Mouse (Mus musculus) mouse embryonic stem cell (cell line): ENCODE measurements around the gene Lman1l.

Source experiments
- in situ Hi-C, 2 experiments: fragments of 300-500 bp; cut with MboI; formaldehyde crosslinking; loops; 1 replicate in 1 of 2; 3 replicates in 1 of 2; pipeline ENCODE4 v1.14.3; 2019 to 2020; ENCODE audit warnings: low sequenced_read_pairs in 2 of 2, low pct_unique_long_range_greater_than_20kb in 1 of 2, mixed read lengths in 1 of 2; ENCODE audit not compliant: unreplicated experiment in 1 of 2

Gene Lman1l

DNA sequence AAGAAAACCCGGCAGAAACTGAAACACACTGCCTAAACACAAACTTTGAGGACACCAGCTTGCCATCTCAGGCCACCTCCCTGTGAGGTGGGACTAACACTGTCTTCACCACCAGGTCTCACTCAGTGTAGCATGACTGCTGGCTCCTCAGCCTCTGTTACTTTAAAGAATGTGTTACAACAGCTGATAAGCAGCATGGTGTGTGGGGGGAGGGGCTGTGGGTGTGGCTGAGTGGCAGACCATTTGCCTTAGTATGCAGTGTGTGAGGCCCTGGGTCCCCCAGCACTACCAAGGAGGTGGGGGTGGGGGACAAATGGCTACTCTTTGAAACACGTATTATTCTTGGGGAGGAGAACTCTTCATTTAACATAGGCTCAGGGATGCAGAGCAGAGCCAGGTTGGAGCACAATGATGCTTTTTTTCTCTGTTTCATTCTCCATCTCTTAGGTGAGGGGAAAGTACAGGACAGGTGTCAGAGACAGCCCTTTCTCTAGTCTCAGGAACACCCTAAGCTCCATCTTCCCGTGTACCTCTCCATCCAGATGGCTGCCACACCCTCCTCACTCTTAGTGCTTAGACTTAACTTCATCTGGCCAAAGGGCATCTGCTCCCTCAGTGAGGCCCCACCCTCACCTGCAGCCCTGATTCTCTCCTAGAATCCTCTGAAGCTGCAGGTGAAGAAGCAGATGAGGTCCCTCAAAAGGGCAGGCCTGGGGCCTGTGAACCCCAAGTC is 19.8 kb downstream of the Lman1l start:
- in situ Hi-C loops, result no loop called here

DNA sequence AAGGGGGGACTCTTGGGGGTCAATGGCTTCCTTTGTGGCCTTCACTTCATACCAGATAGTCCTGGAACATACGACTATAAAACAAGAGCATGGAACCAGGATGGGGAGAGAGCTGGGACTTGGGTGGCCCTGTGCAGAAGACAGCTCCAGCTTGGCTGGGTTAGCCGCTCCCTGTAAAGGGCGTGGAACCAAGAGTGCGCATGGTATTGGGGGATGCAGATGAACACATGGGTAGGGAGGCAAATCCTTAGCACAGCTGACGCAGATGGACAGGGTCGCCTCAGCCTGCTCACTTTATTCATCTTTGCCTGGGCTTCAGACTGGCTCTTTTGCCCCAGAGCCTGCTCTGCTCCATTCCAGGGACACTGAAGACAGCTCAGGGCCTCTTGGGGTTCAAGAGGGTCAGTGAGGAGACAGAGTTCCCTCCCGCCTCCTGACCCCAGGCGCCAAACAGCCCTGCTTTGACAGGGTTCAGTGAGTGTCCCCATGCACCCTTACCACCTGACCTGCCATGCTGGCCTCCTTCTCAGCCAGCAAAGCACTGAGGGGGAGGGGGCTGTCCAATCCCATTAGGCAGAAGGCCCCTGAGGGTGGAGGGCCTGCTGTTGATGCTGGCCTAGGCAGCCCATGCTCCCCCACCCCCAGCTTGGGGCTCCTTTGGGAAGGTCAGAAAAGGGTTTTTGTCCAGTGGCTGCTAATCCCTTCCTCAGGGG is 21.6 kb downstream of the Lman1l start:
- in situ Hi-C loops, result no loop called here

DNA sequence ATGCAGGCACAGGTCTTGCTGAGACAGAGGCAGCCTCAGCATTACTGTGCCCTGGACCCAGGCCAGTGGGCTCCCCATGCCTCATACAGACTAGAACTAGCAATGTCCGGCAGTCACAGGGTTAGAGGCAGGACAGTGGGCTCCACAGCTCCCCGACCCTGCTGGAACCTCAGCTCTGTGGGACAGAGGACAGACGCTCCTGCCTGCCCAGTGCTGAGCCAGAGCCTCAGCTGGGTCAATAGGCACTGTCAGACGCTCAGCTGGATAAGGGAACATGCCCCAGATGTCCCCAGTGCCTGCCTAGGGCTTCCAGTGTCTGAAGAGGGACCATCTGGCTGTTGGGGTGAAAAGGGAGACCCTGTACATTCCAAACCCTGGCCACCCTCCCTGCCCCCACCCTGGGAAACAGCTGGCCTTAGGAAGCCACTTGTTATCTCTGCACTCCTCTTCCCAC is 22.6 kb downstream of the Lman1l start:
- in situ Hi-C loops, result no loop called here

DNA sequence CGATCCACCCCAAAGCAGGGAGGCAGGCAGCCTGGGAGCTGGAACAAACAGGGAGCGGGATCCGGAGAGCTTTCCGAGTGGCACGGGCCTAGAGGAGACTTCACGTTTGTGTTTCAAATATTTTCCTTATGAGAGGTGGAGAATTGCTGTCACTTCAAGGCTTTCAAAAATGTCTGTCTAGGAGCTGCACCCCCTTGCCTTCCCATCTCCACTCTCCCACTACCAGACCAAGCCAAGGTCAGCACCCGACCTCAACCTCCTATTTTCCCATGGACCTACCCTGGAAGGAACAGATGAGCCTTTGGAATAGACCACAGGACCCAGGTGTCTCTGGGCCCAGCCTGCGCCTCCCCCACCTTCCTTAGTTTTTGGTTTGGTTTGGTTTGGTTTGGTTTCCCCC is 23.3 kb downstream of the Lman1l start:
- in situ Hi-C loops, result no loop called here

DNA sequence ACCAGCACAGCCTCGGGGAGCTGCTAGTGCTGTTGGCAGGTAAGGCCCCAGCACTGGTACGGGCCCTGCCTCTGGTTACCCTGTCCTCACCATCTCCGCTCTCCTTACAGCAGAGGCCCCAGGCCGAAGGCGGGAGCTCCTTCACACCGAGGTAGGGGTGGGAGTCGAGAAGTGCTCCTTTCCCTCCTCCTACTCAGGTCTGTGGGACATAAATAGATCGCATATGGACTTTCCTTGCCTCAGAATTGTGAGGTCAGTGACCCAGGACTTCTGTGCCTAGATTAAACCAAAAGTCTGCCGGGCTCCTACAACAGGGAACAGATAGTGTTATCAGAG is 26.4 kb downstream of the Lman1l start:
- in situ Hi-C loops, result no loop called here

DNA sequence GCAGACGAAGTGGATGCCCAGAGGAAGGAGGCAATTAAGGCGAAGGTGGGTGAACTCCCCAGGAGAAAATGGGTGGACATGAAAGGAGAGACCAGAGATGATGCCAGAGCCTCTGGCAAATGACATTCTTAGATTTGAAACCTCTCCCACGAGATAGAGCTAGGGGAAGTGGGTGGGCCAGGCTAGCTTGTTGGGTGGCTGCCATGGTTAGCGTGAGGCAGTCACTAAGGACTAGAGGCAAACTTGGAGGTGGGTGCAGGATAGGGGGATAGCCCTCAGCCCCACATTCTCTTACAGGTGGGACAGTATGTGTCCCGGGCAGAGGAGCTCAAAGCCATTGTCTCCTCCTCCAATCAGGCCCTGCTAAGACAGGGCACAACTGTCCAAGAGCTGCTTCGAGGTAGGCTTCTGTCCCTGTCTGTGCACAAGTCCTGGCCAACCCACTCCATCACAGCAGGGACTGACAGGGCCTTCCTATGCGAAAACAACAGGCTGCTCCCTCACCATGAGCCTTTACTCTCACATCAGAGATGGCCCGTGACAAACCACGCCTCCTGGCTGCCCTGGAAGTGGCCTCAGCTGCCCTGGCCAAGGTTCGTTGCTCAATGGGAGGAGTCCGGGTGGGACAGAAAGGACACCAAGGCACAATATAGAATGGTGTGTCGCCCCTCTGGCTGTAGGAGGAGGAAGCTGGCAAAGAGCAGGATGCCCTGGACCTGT is 27.0 kb downstream of the Lman1l start:
- in situ Hi-C loops, result no loop called here

DNA sequence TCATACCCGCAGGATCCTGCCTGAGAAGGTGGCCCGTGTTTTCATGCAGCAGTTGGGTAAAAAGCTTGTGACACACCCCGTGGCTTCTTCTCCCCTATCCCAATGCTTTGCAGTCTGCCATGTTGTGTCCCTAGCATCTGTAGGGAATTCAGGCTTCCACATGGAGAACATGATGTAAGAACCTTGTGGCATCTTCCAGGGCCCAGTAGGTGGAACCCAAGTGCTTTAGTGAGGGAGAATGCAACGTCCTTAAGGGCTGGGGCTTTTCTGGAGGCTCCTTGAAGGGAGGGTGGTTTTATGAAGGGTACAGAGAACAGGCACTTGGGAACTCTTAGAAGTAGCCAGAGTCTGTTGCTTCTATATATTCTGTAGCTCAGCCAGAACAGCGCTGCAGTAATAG is 29.8 kb downstream of the Lman1l start:
- in situ Hi-C loops, result no loop called here

DNA sequence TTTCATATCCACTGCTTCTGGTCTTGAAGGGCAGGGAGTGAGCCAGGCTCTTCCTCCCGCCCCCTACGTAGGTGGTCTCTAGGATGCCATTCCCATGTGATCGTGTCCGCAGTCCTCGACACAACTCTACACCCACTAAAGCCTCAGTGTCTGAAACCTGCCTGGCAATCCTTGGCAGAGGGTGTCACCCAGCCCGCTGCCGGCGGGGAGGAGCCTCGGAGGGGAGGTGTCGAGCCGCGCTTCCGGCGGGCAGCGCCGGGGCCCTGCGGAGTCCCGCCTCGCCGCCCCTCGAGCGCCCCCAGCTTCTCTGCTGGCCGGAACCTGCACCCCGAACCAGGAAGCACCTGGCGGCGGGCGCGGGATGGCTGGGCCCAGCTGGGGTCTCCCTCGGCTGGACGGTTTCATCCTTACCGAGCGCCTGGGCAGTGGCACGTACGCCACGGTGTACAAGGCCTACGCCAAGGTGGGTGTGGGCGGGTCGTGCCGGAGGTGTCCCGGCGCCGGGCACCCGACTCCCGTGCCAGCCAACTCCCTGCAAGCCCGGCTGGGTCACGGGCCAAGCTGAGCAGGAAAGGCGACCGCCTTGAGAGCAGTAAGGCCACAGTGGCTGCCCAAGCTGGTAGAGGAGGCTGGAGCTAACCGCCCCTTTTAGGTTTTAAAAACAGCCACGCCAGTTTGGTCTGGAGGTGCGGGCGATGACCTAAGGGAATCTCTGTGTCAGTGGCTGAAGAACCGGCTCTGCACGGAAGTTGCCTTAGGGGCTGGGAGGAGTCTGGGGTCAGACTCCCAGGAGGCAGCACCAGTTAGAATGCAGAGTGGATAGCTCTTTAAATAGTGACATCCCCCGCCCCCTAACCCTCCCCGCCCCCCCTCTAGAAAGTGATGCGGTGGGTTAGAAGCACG is 31.1 kb downstream of the Lman1l start, which contains the start of gene Ulk3:
Gene Ulk3 (plus strand): TSS at position 229 of the 903 bp plus-strand sequence.
- in situ Hi-C loops, result no loop called here

DNA sequence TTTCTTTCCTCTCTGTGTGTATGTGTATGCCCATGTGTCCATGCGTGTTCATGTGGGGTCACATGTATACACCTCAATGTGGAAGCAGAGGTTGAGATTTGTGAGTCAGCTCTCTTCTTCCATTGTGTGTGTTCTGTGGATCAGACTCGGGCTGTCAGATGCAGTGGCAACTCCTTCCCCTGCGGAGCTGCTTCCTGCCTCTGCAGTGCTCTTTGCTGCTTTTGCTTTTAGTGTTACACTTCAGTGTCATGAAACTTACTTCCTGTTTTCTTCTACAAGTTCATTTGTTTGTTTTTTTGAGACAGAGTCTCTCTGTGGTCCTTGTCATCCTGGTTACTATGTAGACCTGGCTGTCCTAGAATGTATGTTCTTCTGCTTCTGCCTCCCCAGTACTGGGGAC is 35.6 kb downstream of the Lman1l start:
- in situ Hi-C loops, result no loop called here

DNA sequence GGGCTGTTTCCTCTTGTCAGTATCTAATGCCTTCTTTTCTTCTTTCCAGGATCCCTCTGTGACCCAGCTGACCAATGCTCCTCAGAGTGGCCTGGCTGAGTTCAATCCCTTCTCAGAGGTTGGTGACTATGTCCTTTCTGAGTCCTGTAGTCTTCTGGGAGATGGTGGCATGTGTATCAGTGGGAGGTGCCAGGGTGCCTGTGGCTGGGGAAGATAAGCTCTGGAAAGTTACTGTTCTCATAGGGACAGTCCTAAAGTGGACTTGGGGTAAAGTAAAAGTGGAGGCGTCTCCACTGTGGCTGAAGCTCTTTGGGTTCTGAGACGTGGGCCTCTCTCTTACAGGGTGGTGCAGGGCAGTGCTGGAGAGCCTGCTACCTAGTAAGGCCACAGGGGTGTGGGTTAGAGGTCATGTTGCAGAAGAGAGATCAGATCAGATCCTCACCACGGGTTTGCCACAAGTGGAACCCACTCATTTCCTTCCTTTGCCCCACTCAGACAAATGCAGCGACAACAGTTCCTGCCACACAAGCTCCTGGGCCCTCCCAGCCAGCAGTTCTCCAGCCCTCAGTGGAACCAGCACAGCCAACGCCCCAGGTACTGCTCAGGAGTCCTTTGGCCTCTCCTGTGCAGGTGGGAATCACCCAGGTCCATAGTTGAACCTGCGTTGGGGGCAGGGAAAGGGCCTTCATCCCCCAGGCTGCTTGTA is 43.3 kb downstream of the Lman1l start:
- in situ Hi-C loops, result no loop called here

DNA sequence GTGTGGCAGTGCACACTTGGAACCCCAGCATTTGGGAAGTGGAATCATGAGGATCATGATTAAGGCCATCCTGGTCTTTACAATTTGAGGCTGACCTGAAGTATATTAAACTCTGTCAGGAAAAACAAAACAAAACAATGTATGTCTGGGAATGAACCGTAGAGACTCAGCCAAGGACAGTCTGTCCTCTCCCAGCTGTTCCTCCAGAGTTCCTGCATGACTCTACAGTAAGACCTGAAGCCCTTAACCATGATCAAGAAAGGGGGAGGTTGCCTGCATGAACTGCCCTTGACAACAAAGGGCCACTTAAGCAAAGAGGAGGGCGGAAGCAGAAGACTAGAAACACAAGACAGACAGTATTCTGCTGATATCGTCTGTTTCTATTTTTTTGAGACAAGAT is 45.0 kb downstream of the Lman1l start:
- in situ Hi-C loops, result no loop called here

DNA sequence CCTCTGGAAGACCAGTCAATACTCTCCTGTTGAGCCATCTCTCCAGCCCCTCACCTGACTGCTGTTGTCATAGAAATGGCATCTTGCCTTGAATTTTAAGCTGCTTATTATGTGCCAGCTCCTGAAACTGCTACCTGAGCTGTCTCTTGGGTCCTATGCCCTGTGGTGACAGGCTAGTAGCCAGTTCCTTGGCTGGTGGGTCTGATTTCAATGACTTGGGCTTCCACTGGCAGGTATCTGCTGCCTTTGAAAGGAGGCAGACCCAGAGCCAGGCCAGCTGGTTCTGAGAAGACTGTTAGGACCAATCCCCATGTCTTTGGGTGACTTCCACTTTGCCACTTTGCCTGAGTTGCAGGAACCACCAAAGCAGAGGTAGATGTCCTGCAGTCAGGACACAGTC is 46.2 kb downstream of the Lman1l start:
- in situ Hi-C loops, result no loop called here

DNA sequence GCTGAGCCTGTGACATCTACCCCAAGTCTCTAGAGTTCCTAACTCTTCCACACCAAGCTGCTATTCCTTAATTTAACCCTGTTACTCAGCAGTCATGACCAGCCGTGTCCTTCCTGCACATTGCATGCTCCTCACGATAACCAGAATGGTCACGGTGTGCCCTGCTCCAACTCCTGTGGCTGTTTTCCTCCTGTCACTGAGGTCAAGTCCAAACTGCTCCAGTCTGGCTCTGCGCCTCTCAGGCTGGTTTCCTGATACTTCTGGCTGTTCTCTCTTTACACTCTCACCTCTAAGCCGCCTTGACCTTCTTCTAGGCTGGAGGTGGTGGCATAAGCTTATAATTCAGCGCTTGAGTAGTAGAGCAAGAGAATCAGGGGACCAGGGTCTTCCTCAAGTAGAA is 52.1 kb downstream of the Lman1l start:
- in situ Hi-C loops, result no loop called here

DNA sequence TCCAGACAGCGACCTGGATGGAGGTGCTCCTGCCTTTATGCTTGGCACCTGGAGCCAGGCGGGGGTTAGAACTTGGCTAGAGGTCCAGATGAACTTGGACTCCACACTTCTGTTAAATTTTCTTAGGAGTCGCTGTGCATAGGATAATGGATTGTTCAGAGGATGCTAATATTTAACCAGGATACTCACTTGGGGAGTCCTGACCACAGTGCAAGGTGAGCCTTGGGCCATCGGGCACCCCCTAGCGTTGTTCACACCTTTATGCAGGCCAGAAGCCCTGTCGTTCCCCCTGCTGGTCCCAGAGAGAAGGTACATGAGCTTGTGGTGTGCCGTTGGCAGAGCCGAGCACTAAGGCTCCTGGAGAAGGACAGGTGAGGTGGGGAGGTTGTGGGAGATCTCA is 53.7 kb downstream of the Lman1l start:
- in situ Hi-C loops, result no loop called here

DNA sequence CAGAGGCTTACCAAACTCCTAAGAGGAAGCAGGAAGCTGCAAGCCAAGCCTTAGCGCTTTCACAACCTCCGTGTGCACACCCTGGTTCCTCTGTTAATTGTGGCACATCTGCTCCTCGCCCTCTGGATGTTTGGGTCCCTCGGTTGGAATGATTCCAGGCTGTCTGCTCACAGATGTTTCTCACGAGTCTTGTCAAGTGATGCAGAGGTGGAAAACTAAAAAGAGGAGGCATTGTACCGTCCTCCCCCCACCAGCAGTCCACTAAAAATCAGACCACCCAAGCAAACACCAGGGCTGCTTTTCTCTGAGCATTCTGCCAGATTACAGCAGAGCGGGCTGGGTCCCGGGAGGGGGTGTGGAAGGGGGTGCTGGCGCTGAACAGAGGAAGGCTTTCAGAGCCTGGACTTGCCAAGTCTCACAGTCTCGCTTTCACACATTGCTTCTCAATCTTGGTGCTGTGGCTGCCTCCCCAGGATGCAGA is 54.8 kb downstream of the Lman1l start:
- in situ Hi-C loops, result no loop called here

DNA sequence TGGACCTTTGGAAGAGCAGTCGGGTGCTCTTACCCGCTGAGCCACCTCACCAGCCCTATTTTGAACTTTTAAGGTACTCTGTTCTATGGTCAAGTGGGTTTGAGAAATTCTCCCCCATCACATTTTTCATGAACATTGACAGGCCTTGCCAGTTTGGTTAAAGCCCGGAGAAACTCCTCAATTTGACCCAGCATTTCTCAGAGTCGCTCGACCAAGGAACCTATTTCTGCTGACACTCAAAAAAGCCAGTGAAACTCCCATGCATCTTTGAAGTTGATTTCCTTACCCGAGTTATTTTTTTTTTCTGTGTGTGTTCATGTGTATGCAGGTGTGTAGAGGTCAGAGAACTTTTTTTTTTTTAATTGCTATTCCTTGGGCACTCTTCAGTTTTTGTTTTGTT is 56.0 kb downstream of the Lman1l start:
- in situ Hi-C loops, result no loop called here

DNA sequence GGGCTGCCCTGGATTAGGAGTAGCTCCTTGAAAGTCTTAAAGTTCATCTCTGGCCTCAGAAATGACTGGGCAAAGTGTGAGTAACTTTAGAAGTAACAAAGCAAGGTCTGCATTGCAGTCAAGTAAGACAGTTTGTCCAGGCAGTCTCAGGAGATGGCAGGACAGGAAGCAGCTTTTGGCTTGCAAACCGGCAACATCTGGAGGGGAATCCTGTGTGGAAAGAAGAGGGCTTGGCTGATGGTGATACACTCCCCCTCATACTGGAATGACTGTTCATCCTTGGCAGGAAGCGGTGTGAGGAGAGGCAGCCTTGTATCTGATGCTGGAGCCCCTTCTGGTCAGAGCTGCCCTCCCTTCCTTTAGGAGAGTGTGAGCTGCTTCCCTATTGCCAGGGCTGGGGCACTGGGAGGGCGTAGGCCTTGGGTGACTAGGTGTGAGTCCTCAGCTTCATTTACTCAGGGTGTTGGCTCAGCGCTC is 57.6 kb downstream of the Lman1l start:
- in situ Hi-C loops, result no loop called here

DNA sequence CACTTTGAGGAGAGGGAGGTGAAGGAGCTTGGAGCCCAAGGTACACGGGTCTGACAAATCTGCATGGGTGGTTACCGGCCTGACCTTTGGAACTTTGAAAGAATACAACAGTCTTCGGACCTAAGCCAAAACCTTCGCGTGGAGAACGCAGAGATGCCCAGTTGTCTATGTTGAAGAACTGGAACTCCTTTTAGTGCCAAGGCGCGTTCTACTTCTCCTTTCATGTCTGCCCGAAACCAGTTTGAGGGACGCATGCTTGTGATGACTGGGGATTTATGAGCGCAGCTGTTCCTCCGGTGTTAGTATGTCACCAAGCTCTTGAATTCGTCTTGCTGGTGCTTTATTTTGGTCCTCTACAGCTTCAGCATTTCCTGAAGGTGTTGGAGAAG is 58.9 kb downstream of the Lman1l start:
- in situ Hi-C loops, result no loop called here
